Mouse (Mus musculus) C2C12 (cell line): ENCODE results near the gene Arv1.

Source experiments
- CEBPB ChIP-seq: IDR thresholded peaks from one replicate; pipeline ENCODE4 v1.6.1; 2011; ENCODE audit warnings: low read depth, mild to moderate bottlenecking, control low read depth, moderate library complexity
- CTCF ChIP-seq: IDR thresholded peaks from one replicate; pipeline ENCODE4 v1.5.1; 2011; ENCODE audit not compliant: control insufficient read depth, insufficient read depth, insufficient read length
- MAX ChIP-seq: IDR thresholded peaks from one replicate; pipeline ENCODE4 v1.6.1; 2011; ENCODE audit warnings: mild to moderate bottlenecking, control low read depth
- MYOG ChIP-seq: IDR thresholded peaks from one replicate; pipeline ENCODE4 v1.6.1; 2011; ENCODE audit not compliant: control insufficient read depth, insufficient read length; ENCODE audit errors: extremely low read depth
- USF1 ChIP-seq: IDR thresholded peaks from one replicate; pipeline ENCODE4 v1.6.1; 2011; ENCODE audit warnings: low read depth, mild to moderate bottlenecking, control low read depth, moderate library complexity

DNA sequence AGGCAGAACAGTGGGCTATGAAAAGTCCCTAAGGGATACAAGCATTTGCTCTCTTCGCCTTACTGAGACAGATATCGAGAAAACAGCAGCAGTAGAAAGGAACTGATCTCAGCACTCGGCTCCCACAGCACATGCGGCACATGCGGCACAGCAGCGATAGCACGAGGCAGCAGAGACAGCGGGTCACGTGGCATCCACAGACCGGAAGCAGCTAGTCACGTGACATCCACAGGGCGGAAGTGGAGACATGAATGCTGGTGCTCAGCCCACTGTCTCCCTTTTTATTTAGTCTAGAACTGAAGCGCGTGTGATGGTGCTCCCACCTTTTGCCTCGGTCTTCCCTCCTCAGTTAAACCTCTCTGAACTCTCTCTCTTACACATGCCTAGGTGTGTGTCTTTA lies 61.3 kb downstream of the Arv1 start:
- TF ChIP-seq CEBPB (no peak), MAX (no peak), MYOG (no peak), USF1 (peak; percentile 77), CTCF (no peak)
